Mouse (Mus musculus) hindbrain, embryonic 12.5 days (tissue): Measurements from ENCODE around the gene Tctex1d1. TPM values are rescaled to one million over a fixed set of nuclear protein-coding genes. Genes with fewer than 3 reads are reported as not detected.

ENCODE experiments used
- ATAC-seq: fragments of 200-750 bp; cut with Nextera tagmentation; 2 replicates; pipeline ENCODE4 v1.8.0; 2017; ENCODE audit warnings: moderate TSS enrichment; ENCODE audit not compliant: low FRiP score
- H3K27ac ChIP-seq: fragments of 300-500 bp; sonication (generic); 2 replicates; pipeline ENCODE4 v1.5.1; 2016; ENCODE audit warnings: mild to moderate bottlenecking
- H3K27me3 ChIP-seq: fragments of 300-500 bp; sonication (generic); 2 replicates; pipeline ENCODE4 v1.6.1; 2016; ENCODE audit warnings: mild to moderate bottlenecking
- H3K36me3 ChIP-seq: fragments of 300-500 bp; sonication (generic); 2 replicates; pipeline ENCODE4 v1.6.1; 2016; ENCODE audit warnings: mild to moderate bottlenecking
- H3K4me1 ChIP-seq: fragments of 300-500 bp; sonication (generic); 2 replicates; pipeline ENCODE4 v1.6.1; 2016
- H3K4me2 ChIP-seq: fragments of 300-500 bp; sonication (generic); replicated peaks from 2 replicates; pipeline ENCODE4 v1.6.1; 2016; ENCODE audit warnings: mild to moderate bottlenecking
- H3K4me3 ChIP-seq: fragments of 300-500 bp; sonication (generic); 2 replicates; pipeline ENCODE4 v1.5.1; 2016; ENCODE audit warnings: mild to moderate bottlenecking
- H3K9ac ChIP-seq: fragments of 300-500 bp; sonication (generic); 2 replicates; pipeline ENCODE4 v1.6.1; 2016; ENCODE audit warnings: mild to moderate bottlenecking, moderate library complexity
- H3K9me3 ChIP-seq: fragments of 300-500 bp; sonication (generic); replicated peaks from 2 replicates; pipeline ENCODE4 v1.6.1; 2016; ENCODE audit warnings: mild to moderate bottlenecking
- WGBS: fragments of 180-500 bp; shearing (Covaris S2); methylation state at CpG from one replicate; pipeline ENCODE4 v1.1.7; 2016; 5-methylcytosine and 5-hydroxymethylcytosine counted together
- polyA plus RNA-seq: library from polyadenylated mRNA; unstranded; fragments of >200 nt; fragmentation: Nextera tagmentation; extraction: Ambion mirVana; gene quantifications from 2 replicates; pipeline ENCODE4 v1.2.1, GENCODE M21; 2016

Tctex1d1 gene
- polyA plus RNA-seq = 3.6 and 4.5 TPM in 2 replicates

DNA sequence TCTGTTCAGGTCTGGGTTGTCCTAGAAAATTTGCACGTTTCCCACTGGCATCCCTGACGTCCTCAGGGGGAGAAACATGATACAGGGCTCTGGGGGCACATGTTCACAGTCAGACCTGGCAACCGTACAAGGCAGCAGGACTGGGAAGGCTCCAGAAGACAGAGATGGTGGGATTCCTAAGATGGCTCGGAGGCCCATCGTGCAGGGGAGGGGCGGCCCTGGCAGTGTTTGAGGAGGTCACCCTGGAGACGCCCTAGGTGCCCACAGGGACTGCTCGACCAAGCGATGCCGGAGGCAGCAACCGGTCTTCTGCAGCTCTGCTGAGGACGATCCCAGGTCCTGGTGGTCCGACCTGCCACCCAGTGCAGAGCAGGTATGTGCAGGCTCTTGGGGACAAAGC lies at the start of gene Tctex1d1:
Gene Tctex1d1, plus strand, starts transcription at position 167 of the 400 bp plus-strand sequence.
- peaks cover 20% of the 10 kb centered on the region for H3K4me1 ChIP-seq
- ATAC-seq = peak; percentile 52
- WGBS = 2% methylated on average over 13 of the region's 13 CpGs

GRCm38 (mm10) chr4:102929491-102929890 lies 48.9 kb upstream of the Tctex1d1 start:
- H3K9me3 ChIP-seq = no peaks in the 10 kb centered on the region
- H3K36me3 ChIP-seq = peaks cover 4% of the 10 kb centered on the region; the same call in 1 of the 2 replicates
- no peak overlapping the region for H3K4me3 ChIP-seq
- H3K27ac ChIP-seq = no peak overlapping the region
- WGBS = 44% methylated on average over 3 of the region's 4 CpGs
- no peak overlapping the region for H3K4me2 ChIP-seq
- H3K9ac ChIP-seq = no peak overlapping the region
- no peaks in the 10 kb centered on the region for H3K27me3 ChIP-seq
- H3K4me1 ChIP-seq = no peaks in the 10 kb centered on the region
- no peak for ATAC-seq

More for the DNA sequence above, at the start of gene Tctex1d1:
- H3K4me2 ChIP-seq = peak within 1 kb of the TSS; percentile 62
- H3K9me3 ChIP-seq = no peaks in the 10 kb centered on the region
- H3K36me3 ChIP-seq = no peaks in the 10 kb centered on the region
- peak within 1 kb of the TSS; percentile 43; the same call in 1 of the 2 replicates for H3K9ac ChIP-seq
- no peak within 1 kb of the TSS for H3K27ac ChIP-seq
- H3K4me3 ChIP-seq = peak within 1 kb of the TSS; percentile 28
- peaks cover 9% of the 10 kb centered on the region; the same call in 1 of the 2 replicates for H3K27me3 ChIP-seq

GRCm38 (mm10) chr4:102930679-102931078 lies 47.7 kb upstream of the Tctex1d1 start:
- Histone ChIP-seq H3K36me3 (peaks cover 4% of the 10 kb centered on the region; the same call in 1 of the 2 replicates), H3K27me3 (no peaks in the 10 kb centered on the region), H3K27ac (no peak overlapping the region), H3K4me3 (no peak overlapping the region), H3K9ac (no peak overlapping the region), H3K9me3 (no peaks in the 10 kb centered on the region), H3K4me2 (no peak overlapping the region), H3K4me1 (no peaks in the 10 kb centered on the region)
- 82% methylated on average over 7 of the region's 7 CpGs for WGBS
- no peak for ATAC-seq

GRCm38 (mm10) chr4:102940266-102940665 lies 38.1 kb upstream of the Tctex1d1 start:
- no peak overlapping the region for H3K4me3 ChIP-seq
- H3K4me1 ChIP-seq = no peaks in the 10 kb centered on the region
- ATAC-seq = no peak
- WGBS = 79% methylated on average over 3 of the region's 3 CpGs
- no peaks in the 10 kb centered on the region; the same call in 1 of the 2 replicates for H3K9me3 ChIP-seq
- H3K4me2 ChIP-seq = no peak overlapping the region
- H3K9ac ChIP-seq = no peak overlapping the region
- no peak overlapping the region for H3K27ac ChIP-seq
- H3K36me3 ChIP-seq = no peaks in the 10 kb centered on the region; the same call in 1 of the 2 replicates
- no peaks in the 10 kb centered on the region for H3K27me3 ChIP-seq

- 87% methylated on average over 4 of the region's 4 CpGs for WGBS
- H3K9me3 ChIP-seq = no peaks in the 10 kb centered on the region; the same call in 1 of the 2 replicates
- no peaks in the 10 kb centered on the region for H3K27me3 ChIP-seq
- H3K9ac ChIP-seq = no peak overlapping the region
- no peak overlapping the region for H3K27ac ChIP-seq
- H3K4me1 ChIP-seq = no peaks in the 10 kb centered on the region
- H3K36me3 ChIP-seq = no peaks in the 10 kb centered on the region; the same call in 1 of the 2 replicates
- H3K4me3 ChIP-seq = no peak overlapping the region
- H3K4me2 ChIP-seq = no peak overlapping the region
- no peak for ATAC-seq
Measured at GRCm38 (mm10) chr4:102940738-102941137, 37.7 kb upstream of the Tctex1d1 start.

- no peaks in the 10 kb centered on the region for H3K27me3 ChIP-seq
- ATAC-seq = no peak
- no peak overlapping the region for H3K9ac ChIP-seq
- no peaks in the 10 kb centered on the region for H3K9me3 ChIP-seq
- H3K4me1 ChIP-seq = no peaks in the 10 kb centered on the region; the same call in 1 of the 2 replicates
- 82% methylated on average over 6 of the region's 6 CpGs for WGBS
- no peak overlapping the region for H3K4me3 ChIP-seq
- H3K4me2 ChIP-seq = no peak overlapping the region
- H3K36me3 ChIP-seq = no peaks in the 10 kb centered on the region
- no peak overlapping the region for H3K27ac ChIP-seq
Measured at GRCm38 (mm10) chr4:102944325-102944724, 34.1 kb upstream of the Tctex1d1 start.

DNA sequence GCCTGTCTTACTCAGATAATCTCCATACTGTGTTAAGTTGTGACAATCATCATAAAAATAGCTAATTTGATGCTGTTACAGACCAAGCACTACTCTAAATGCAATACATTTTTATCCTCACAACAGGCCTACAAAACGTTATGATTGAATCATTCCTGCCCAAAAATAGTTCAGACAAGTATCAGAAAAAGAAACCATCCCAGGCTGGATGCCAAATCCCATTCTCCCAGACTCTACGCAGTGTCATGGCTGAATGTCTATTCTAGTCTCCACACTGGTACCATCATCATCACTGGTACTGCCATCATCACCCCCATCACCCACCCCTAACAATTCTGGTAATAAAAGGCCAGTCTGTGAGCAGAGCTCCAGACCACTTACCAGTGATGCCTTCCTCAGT lies 25.9 kb upstream of the Tctex1d1 start:
- H3K4me3 ChIP-seq = no peak overlapping the region
- 77% methylated on average over 2 of the region's 2 CpGs for WGBS
- no peaks in the 10 kb centered on the region for H3K4me1 ChIP-seq
- H3K27me3 ChIP-seq = no peaks in the 10 kb centered on the region
- no peak overlapping the region for H3K27ac ChIP-seq
- H3K36me3 ChIP-seq = no peaks in the 10 kb centered on the region
- no peaks in the 10 kb centered on the region for H3K9me3 ChIP-seq
- ATAC-seq = no peak
- no peak overlapping the region for H3K9ac ChIP-seq
- H3K4me2 ChIP-seq = no peak overlapping the region

DNA sequence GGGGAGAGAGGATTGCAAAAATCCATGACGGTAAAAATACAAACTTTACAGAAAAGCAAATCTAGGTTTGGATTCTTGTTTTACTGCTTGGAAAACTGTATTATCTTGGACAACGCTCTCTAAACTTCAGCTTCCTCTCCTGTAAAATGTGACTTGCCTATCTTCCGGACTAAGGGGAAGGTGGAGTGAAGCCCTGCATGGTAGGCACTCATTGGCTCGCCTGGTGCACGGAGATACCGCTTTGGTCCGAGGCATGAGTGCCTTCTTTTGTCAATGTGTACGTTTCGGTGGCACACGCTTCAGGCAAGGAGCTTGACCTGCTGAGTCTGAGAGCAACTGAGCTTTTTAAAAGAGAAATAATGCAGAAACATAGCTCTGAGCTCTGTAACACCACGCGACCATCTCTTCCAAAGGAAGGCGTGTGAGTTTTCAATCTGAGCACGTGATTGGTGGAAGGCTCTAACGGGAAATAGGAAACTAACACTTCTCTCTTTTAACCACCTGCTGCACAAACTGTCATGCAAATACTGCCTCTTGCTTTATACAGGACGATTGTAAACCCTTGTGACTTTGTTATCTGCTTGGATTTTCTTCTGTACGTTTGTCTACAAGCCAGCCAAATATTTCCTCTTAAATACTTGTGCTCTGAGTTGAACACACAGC lies 23.0 kb upstream of the Tctex1d1 start:
- Histone ChIP-seq H3K4me3 (no peak overlapping the region), H3K9me3 (no peaks in the 10 kb centered on the region), H3K27me3 (no peaks in the 10 kb centered on the region), H3K4me1 (no peaks in the 10 kb centered on the region), H3K27ac (no peak overlapping the region), H3K36me3 (no peaks in the 10 kb centered on the region), H3K4me2 (no peak overlapping the region), H3K9ac (no peak overlapping the region)
- 76% methylated on average over 17 of the region's 17 CpGs for WGBS
- ATAC-seq = no peak

DNA sequence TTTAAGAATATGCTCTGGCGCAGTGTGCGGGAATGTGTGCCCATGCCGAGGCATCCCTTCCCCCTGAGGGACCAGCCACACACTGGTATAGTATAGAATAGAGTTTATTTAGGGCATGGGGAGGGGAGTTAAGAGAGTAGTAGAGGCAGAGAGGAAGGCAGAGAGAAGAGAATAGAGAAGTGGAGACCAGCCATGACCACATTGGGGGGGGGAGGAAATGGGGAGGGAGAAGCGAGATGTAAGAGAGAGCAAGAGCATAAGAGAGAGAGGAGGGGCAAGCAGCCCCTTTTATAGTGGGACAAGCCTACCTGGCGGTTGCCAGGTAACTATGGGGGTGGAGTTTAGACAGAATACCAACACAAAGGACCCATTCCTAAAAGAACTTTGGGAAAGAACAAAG lies 19.0 kb upstream of the Tctex1d1 start:
- H3K27ac ChIP-seq = no peak overlapping the region
- no peaks in the 10 kb centered on the region for H3K36me3 ChIP-seq
- ATAC-seq = no peak
- no peaks in the 10 kb centered on the region for H3K9me3 ChIP-seq
- no peak overlapping the region for H3K9ac ChIP-seq
- no peaks in the 10 kb centered on the region for H3K4me1 ChIP-seq
- no peak overlapping the region for H3K4me3 ChIP-seq
- H3K4me2 ChIP-seq = no peak overlapping the region
- 89% methylated on average over 5 of the region's 5 CpGs for whole genome bisulfite sequencing
- no peaks in the 10 kb centered on the region for H3K27me3 ChIP-seq

DNA sequence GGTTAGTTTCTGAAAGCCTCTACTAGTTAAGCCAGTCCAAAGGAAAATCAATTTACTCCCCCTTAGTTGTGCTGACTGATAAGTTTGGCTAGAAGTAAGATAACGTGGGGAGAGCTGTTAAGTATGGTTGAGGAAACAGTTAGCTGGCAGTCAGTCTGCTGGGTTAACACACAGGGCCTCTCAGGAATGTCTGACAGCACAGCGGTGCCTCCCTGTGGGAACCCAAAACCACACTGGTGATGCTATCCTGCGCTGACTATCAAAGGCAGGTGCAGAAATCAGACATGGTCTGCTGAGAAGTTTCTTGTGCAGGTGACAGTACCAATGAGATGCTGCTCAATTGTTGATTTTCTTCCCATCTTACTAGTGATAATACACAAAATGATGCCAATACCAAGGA lies 14.2 kb upstream of the Tctex1d1 start:
- H3K4me2 ChIP-seq = no peak overlapping the region

DNA sequence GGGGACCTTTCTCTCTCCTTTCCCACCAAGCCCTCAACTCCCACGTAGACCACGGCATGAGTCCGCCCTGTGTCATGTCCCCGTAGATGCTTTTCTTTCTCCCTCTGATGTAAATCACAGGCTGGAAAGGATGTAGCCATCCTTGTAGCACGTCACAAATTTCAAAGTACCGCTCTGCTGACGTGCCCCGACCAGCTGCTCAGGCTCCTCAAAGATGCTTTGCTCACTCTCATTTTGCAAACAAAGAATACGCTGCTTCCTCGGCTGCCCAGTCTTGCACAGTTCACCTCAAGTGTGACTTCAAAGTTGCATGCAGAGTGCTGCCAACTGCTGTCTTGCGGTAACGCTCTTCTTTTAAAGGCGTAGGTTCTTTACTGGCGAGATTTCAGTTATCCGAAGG lies 10.6 kb upstream of the Tctex1d1 start:
- no peak overlapping the region for H3K9ac ChIP-seq
- peaks cover 20% of the 10 kb centered on the region for H3K36me3 ChIP-seq
- no peaks in the 10 kb centered on the region for H3K27me3 ChIP-seq
- ATAC-seq = no peak
- H3K4me2 ChIP-seq = no peak overlapping the region
- no peak overlapping the region for H3K4me3 ChIP-seq
- no peak overlapping the region for H3K27ac ChIP-seq
- WGBS = 88% methylated on average over 15 of the region's 15 CpGs
- H3K4me1 ChIP-seq = no peaks in the 10 kb centered on the region
- no peaks in the 10 kb centered on the region for H3K9me3 ChIP-seq

More for the DNA sequence above, 14.2 kb upstream of the Tctex1d1 start:
- Histone ChIP-seq H3K36me3 (peaks cover 20% of the 10 kb centered on the region), H3K9me3 (no peaks in the 10 kb centered on the region), H3K4me1 (no peaks in the 10 kb centered on the region), H3K4me3 (no peak overlapping the region), H3K9ac (no peak overlapping the region), H3K27me3 (no peaks in the 10 kb centered on the region), H3K27ac (no peak overlapping the region)
- 73% methylated on average over 3 of the region's 3 CpGs for WGBS
- ATAC-seq = no peak

DNA sequence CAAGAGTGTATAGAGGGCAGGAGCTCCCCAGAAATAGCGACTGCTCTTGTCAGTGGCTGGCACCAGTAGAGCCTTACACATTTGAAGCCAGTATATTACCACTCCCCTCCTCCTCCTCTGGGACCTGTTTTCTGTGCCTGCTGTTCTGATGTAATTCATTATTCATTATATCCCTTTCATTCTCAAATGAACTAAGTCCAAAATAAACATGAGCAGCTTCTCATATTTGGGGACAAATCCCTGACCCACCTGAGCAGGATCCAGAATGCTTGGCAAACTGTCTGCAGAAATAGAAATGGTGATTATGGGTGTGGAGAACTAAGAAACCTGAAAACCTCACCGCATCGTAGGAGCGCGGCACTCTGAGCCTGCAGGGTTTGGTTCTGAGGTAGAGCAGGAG lies 8.8 kb upstream of the Tctex1d1 start:
- Histone ChIP-seq H3K9ac (no peak overlapping the region), H3K27me3 (no peaks in the 10 kb centered on the region), H3K9me3 (no peaks in the 10 kb centered on the region), H3K27ac (no peak overlapping the region), H3K4me1 (no peaks in the 10 kb centered on the region), H3K36me3 (peaks cover 20% of the 10 kb centered on the region), H3K4me3 (no peak overlapping the region), H3K4me2 (no peak overlapping the region)
- 94% methylated on average over 5 of the region's 5 CpGs for WGBS
- ATAC-seq = no peak

GRCm38 (mm10) chr4:102971159-102971558 lies 7.2 kb upstream of the Tctex1d1 start:
- ATAC-seq = no peak
- Histone ChIP-seq H3K4me2 (no peak overlapping the region), H3K27me3 (0 out of 2 replicates have a peak, but pooled peaks cover 2% of the 10 kb centered on the region), H3K36me3 (peaks cover 14% of the 10 kb centered on the region), H3K4me1 (peaks cover under 1% of the 10 kb centered on the region; the same call in 1 of the 2 replicates), H3K4me3 (no peak overlapping the region), H3K9ac (no peak overlapping the region), H3K9me3 (no peaks in the 10 kb centered on the region), H3K27ac (no peak overlapping the region)
- 57% methylated on average over 5 of the region's 5 CpGs for WGBS
